Mouse (Mus musculus) forebrain, embryonic 11.5 days (tissue): ENCODE results near the gene Mrpl32. TPM values are rescaled to one million over a fixed set of nuclear protein-coding genes. Genes with fewer than 3 reads are reported as not detected.

Source experiments
- ATAC-seq: fragments of 200-750 bp; cut with Nextera tagmentation; replicated peaks from 2 replicates; pipeline ENCODE4 v1.8.0; 2017; ENCODE audit warnings: moderate TSS enrichment; ENCODE audit not compliant: low FRiP score
- DNase-seq: peaks from one replicate; pipeline ENCODE4 v3.0.0-alpha.2; 2017; ENCODE audit warnings: low spot score
- H3K27ac ChIP-seq: fragments of 300-500 bp; sonication (generic); 2 replicates; pipeline ENCODE4 v1.5.1; 2014; ENCODE audit warnings: low read depth, low read length
- H3K27me3 ChIP-seq: fragments of 300-500 bp; sonication (generic); 2 replicates; pipeline ENCODE4 v1.6.1; 2014; ENCODE audit warnings: mild to moderate bottlenecking, low read length, mixed read lengths; ENCODE audit not compliant: control insufficient read depth, insufficient read depth
- H3K36me3 ChIP-seq: fragments of 300-500 bp; sonication (generic); 2 replicates; pipeline ENCODE4 v1.6.1; 2014; ENCODE audit warnings: mild to moderate bottlenecking, low read length, moderate library complexity, mixed read lengths; ENCODE audit not compliant: control insufficient read depth, insufficient read depth
- H3K4me1 ChIP-seq: fragments of 300-500 bp; sonication (generic); replicated peaks from 2 replicates; pipeline ENCODE4 v1.6.1; 2014; ENCODE audit warnings: low read length, mixed read lengths; ENCODE audit not compliant: control insufficient read depth, insufficient read depth
- H3K4me2 ChIP-seq: fragments of 300-500 bp; sonication (generic); 2 replicates; pipeline ENCODE4 v1.6.1; 2014; ENCODE audit warnings: low read depth, mild to moderate bottlenecking, low read length, moderate library complexity, mixed read lengths; ENCODE audit not compliant: severe bottlenecking
- H3K4me3 ChIP-seq: fragments of 300-500 bp; sonication (generic); 2 replicates; pipeline ENCODE4 v1.5.1; 2014; ENCODE audit warnings: low read depth, low read length
- H3K9ac ChIP-seq: fragments of 300-500 bp; sonication (generic); 2 replicates; pipeline ENCODE4 v1.6.1; 2014; ENCODE audit warnings: low read length
- H3K9me3 ChIP-seq: fragments of 300-500 bp; sonication (generic); 2 replicates; pipeline ENCODE4 v1.6.1; 2016; ENCODE audit warnings: low read length, mixed read lengths; ENCODE audit not compliant: control insufficient read depth
- WGBS: fragments of 180-500 bp; shearing (Covaris S2); extraction: QIAGEN DNeasy Blood & Tissue Kit; methylation state at CpG from one replicate; pipeline ENCODE4 v1.1.7; 2014; 5-methylcytosine and 5-hydroxymethylcytosine counted together
- polyA plus RNA-seq: library from polyadenylated mRNA; unstranded; fragments of >200 nt; fragmentation: Nextera tagmentation; extraction: Ambion mirVana; gene quantifications from 2 replicates; pipeline ENCODE4 v1.2.1, GENCODE M21; 2014

Gene Mrpl32
- polyA plus RNA-seq, result 106 and 109 TPM in 2 replicates

- no peaks in the 10 kb centered on the region for H3K9me3 ChIP-seq
- no peaks in the 10 kb centered on the region; the same call in 1 of the 2 replicates for H3K4me1 ChIP-seq
- no peaks in the 10 kb centered on the region for H3K27me3 ChIP-seq
- peak within 1 kb of the TSS; percentile 72 for H3K4me3 ChIP-seq
- WGBS, result under 1% methylated on average over 42 of the region's 42 CpGs
- ATAC-seq (peak; percentile 99), DNase-seq (peak; percentile 98)
- H3K36me3 ChIP-seq, result no peaks in the 10 kb centered on the region; the same call in 1 of the 2 replicates
- H3K4me2 ChIP-seq, result peak within 1 kb of the TSS; percentile 67
- peak within 1 kb of the TSS; percentile 82 for H3K9ac ChIP-seq
- H3K27ac ChIP-seq, result no peak within 1 kb of the TSS
These were observed at the start of gene Mrpl32, which contains the start of gene Psma2 for GRCm38 (mm10) chr13:14612926-14613529. Gene Mrpl32, minus strand, starts transcription at chr13:14613165. Gene Psma2, plus strand, starts transcription at chr13:14613240.

GRCm38 (mm10) chr13:14649301-14649700 is 36.3 kb upstream of the Mrpl32 start:
- 29% methylated on average over 1 of the region's 1 CpGs for WGBS
- Histone ChIP-seq H3K4me1 (no peaks in the 10 kb centered on the region), H3K27me3 (no peaks in the 10 kb centered on the region), H3K9ac (no peak overlapping the region), H3K4me3 (no peak overlapping the region), H3K9me3 (no peaks in the 10 kb centered on the region), H3K36me3 (no peaks in the 10 kb centered on the region), H3K27ac (no peak overlapping the region), H3K4me2 (no peak overlapping the region)
- ATAC-seq, result peak; percentile 65
- DNase-seq, result no peak

GRCm38 (mm10) chr13:14639998-14640397 is 27.0 kb upstream of the Mrpl32 start:
- no peak for DNase-seq
- no peak for ATAC-seq
- H3K36me3 ChIP-seq, result no peaks in the 10 kb centered on the region

GRCm38 (mm10) chr13:14629726-14630641 is 17.0 kb upstream of the Mrpl32 start, which contains the start of gene AW209491:
Gene AW209491, plus strand, starts transcription at chr13:14630154.
- H3K36me3 ChIP-seq, result peaks cover 2% of the 10 kb centered on the region; the same call in 1 of the 2 replicates
- peak within 1 kb of the TSS; percentile 51 for H3K4me3 ChIP-seq
- 0 out of 2 replicates have a peak, but pooled peaks cover 3% of the 10 kb centered on the region for H3K4me1 ChIP-seq
- DNase-seq (peak; percentile 95), ATAC-seq (peak; percentile 95)
- no peaks in the 10 kb centered on the region for H3K27me3 ChIP-seq
- 1% methylated on average over 29 of the region's 29 CpGs for WGBS
- H3K27ac ChIP-seq, result no peak within 1 kb of the TSS
- H3K4me2 ChIP-seq, result peak within 1 kb of the TSS; percentile 64
- peak within 1 kb of the TSS; percentile 70 for H3K9ac ChIP-seq
- no peaks in the 10 kb centered on the region for H3K9me3 ChIP-seq

More at GRCm38 (mm10) chr13:14639998-14640397, 27.0 kb upstream of the Mrpl32 start:
- H3K9ac ChIP-seq, result no peak overlapping the region
- no peaks in the 10 kb centered on the region for H3K27me3 ChIP-seq
- H3K27ac ChIP-seq, result no peak overlapping the region
- no peaks in the 10 kb centered on the region for H3K4me1 ChIP-seq
- no peak overlapping the region for H3K4me2 ChIP-seq
- no peak overlapping the region for H3K4me3 ChIP-seq
- 85% methylated on average over 1 of the region's 1 CpGs for WGBS
- no peaks in the 10 kb centered on the region for H3K9me3 ChIP-seq

- H3K27me3 ChIP-seq, result no peaks in the 10 kb centered on the region
- no peak overlapping the region for H3K4me2 ChIP-seq
- H3K9me3 ChIP-seq, result no peaks in the 10 kb centered on the region
- peak; percentile 69 for DNase-seq
- no peaks in the 10 kb centered on the region; the same call in none of the 2 replicates for H3K36me3 ChIP-seq
- H3K9ac ChIP-seq, result no peak overlapping the region
- 0 out of 2 replicates have a peak, but pooled peaks have one; percentile 53 for ATAC-seq
- no peak overlapping the region for H3K27ac ChIP-seq
- H3K4me3 ChIP-seq, result no peak overlapping the region
- 45% methylated on average over 2 of the region's 2 CpGs for WGBS
- H3K4me1 ChIP-seq, result no peaks in the 10 kb centered on the region; the same call in 1 of the 2 replicates
These were observed 5.8 kb upstream of the Mrpl32 start for GRCm38 (mm10) chr13:14618724-14619123.

GRCm38 (mm10) chr13:14613553-14613952 is 588 bp upstream of the Mrpl32 start:
- Histone ChIP-seq H3K27me3 (no peaks in the 10 kb centered on the region), H3K9ac (peak overlapping the region; percentile 82), H3K4me1 (no peaks in the 10 kb centered on the region; the same call in 1 of the 2 replicates), H3K4me3 (peak overlapping the region; percentile 72), H3K9me3 (no peaks in the 10 kb centered on the region), H3K4me2 (peak overlapping the region; percentile 67), H3K36me3 (no peaks in the 10 kb centered on the region; the same call in 1 of the 2 replicates), H3K27ac (no peak overlapping the region)
- no peak for DNase-seq
- WGBS, result under 1% methylated on average over 9 of the region's 9 CpGs
- no peak for ATAC-seq

- Histone ChIP-seq H3K27me3 (no peaks in the 10 kb centered on the region), H3K4me1 (no peaks in the 10 kb centered on the region; the same call in 1 of the 2 replicates), H3K9ac (peak overlapping the region; percentile 78), H3K36me3 (no peaks in the 10 kb centered on the region; the same call in 1 of the 2 replicates), H3K27ac (no peak overlapping the region), H3K4me2 (peak overlapping the region; percentile 62), H3K4me3 (peak overlapping the region; percentile 72), H3K9me3 (no peaks in the 10 kb centered on the region)
- no peak for DNase-seq
- 10% methylated on average over 10 of the region's 10 CpGs for whole genome bisulfite sequencing
- peak; percentile 72 for ATAC-seq
These were observed 502 bp downstream of the Mrpl32 start for GRCm38 (mm10) chr13:14612463-14612862.

GRCm38 (mm10) chr13:14607616-14608015 is 5.3 kb downstream of the Mrpl32 start:
- Histone ChIP-seq H3K27me3 (no peaks in the 10 kb centered on the region), H3K4me1 (no peaks in the 10 kb centered on the region), H3K9ac (no peak overlapping the region), H3K9me3 (no peaks in the 10 kb centered on the region), H3K4me2 (no peak overlapping the region), H3K27ac (no peak overlapping the region), H3K4me3 (no peak overlapping the region), H3K36me3 (no peaks in the 10 kb centered on the region)
- ATAC-seq, result no peak
- DNase-seq, result no peak
